Mouse (Mus musculus) heart, postnatal 14 days (tissue): ENCODE results near the gene Olfr656. TPM values are rescaled to one million over a fixed set of nuclear protein-coding genes. Genes with fewer than 3 reads are reported as not detected.

ENCODE experiments used
- DNase-seq, 2 experiments: peaks; one replicate each; pipeline ENCODE4 v3.0.0; 2021 to 2022
- intact Hi-C: fragments of 180-260 bp; cut with DNase I; formaldehyde crosslinking; loops from one replicate; pipeline ENCODE4 v1.15.1; 2025
- long read RNA-seq, 2 experiments: library from polyadenylated mRNA; stranded (forward); transcript quantifications; one replicate each; pipeline ENCODE4 v2.0.0; 2021
- total RNA-seq, 2 experiments: library from RNA; stranded (reverse); gene quantifications; 2 replicates each; pipeline ENCODE4 v1.2.3; 2021

The Olfr656 gene
- total RNA-seq: not detected
- long read RNA-seq, experiment 1: 0 reads
- long read RNA-seq, experiment 2: 0 reads

GRCm38 (mm10) chr7:104613655-104614054 is at the start of gene Olfr656:
Gene Olfr656, plus strand, starts transcription at chr7:104613955.
- intact Hi-C loops: no loop called here

DNA sequence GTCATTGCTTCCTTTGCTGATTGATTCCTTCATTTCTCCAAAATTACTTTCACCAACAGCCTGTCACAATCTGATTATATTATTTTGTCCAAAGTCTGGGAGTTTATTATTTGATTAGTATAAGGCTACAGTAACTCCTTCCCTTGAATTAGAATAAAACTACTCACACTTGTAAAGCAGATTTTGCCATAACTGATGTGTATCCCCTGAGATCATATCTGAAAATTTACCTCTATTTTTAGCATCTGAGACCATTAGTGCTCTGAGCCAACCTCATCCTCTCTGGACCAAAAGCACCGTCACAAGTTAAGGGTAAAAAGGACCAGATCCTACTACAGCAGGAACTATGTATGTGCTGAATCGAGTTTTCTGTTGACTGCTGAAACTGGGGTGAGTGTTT is 36.7 kb upstream of the Olfr656 start, which contains the start of gene Olfr653:
Gene Olfr653, plus strand, starts transcription at position 301 of the 400 bp plus-strand sequence.
- no peak for DNase-seq
- intact Hi-C loops: no loop called here

More at GRCm38 (mm10) chr7:104613655-104614054, at the start of gene Olfr656:
- no peak for DNase-seq

DNA sequence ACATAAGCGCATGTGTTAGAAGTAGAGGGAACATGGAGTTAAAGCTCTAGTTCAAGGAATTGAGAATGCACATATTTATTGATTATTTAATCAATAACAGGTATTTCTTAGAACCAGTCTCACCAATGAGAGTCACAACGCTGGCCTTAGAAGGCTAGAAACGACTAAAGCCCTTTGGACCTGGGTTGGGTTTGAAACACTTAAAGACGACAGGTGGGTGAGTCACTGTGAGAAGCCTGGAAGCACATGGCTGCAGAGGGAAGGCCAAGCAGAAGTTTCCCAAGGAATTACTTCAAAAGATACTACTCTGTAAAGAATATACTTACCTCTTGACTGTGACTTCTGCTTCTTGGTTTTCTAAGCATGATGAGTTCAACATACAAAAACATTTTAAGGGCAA is 32.9 kb upstream of the Olfr656 start:
- no peak for DNase-seq
- intact Hi-C loops: no loop called here

DNA sequence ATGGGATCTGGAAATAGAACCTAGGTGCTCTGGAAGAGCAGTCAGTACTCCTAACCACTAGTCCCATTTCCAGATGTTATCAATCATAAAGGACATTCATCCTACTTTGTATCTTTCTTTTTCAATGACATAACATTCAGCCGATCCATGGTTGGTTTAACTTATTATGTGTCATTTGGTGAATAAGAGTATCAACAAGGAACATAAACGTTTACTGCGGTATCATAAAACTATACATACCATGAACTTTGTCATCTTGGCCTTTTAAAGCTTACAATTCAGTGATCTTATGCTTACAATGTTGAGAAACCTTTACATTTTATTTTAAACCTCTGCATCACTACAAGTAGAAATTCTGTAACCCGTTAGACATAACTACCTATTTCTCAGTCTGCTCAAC is 32.3 kb upstream of the Olfr656 start:
- intact Hi-C loops: no loop called here
- no peak for DNase-seq

DNA sequence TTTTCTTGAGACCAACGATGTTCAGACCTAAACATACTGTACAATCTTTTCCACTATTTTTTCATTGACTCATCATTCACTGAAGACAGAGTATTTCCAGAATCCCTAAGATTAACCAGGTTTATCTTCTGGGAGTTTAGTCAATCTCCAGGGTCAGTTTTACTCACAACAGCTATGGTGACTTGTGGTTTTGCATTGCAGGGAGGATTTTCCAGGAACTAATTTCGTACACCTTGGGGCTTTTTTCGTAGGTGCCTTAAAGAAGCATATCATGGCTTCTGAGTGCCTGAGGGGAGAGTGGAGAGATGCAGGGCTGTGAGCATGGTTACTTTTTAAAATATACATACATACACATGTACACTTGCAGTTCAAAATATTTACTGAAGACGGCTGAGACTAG is 27.0 kb upstream of the Olfr656 start, which contains the start of gene Olfr654:
Gene Olfr654, plus strand, starts transcription at position 301 of the 400 bp plus-strand sequence.
- DNase-seq: no peak

GRCm38 (mm10) chr7:104588274-104588673 is 25.5 kb upstream of the Olfr656 start:
- intact Hi-C loops: no loop called here
- no peak for DNase-seq

More for the DNA sequence above, 27.0 kb upstream of the Olfr656 start, which contains the start of gene Olfr654:
- intact Hi-C loops: no loop called here

DNA sequence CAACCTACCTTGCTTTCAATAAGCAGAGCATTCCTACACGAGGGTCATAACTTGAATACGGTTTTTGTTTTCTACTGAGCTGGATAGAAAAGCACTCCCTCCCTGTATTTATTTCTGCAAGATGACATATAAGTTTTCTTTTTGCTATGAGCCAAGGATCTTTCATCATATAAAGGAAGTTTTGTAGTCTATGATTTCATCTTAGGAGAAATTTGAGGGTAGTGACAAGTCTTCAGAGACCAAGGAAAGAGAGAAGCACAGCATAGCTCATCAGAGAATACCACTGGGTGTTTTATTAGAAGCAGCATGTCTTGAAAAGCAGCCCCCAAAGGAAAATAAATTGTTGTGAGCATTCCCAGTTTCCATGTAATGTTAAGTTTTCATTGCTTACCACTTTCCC is 12.1 kb upstream of the Olfr656 start, which contains the start of gene Olfr655:
Gene Olfr655, minus strand, starts transcription at position 101 of the 400 bp plus-strand sequence.
- intact Hi-C loops: loop anchor here (5.0 kb wide), 1 partner anchor 399 kb away; no protein-coding TSS in a partner anchor
- no peak for DNase-seq

DNA sequence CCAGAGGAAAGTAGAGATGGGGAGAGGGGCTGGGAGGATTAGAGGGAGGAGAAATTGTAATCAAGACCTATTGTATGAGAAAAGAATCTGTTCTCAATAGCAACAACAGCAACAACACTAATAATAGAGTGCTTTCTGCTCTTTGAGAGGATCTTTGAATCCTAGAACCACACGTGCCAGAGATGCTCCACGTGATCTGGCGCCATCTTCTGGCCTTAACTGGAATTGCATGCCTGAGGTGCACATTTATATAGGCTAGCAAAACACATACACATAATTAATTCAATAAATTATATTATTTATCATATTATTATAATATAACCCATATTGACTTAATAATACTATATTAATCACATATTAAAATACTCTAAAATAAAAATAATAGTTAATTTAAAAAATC is 10.6 kb upstream of the Olfr656 start:
- intact Hi-C loops: loop anchor here (5.0 kb wide), 1 partner anchor 401 kb away; no protein-coding TSS in a partner anchor
- DNase-seq: peak; percentile 9 to 50

DNA sequence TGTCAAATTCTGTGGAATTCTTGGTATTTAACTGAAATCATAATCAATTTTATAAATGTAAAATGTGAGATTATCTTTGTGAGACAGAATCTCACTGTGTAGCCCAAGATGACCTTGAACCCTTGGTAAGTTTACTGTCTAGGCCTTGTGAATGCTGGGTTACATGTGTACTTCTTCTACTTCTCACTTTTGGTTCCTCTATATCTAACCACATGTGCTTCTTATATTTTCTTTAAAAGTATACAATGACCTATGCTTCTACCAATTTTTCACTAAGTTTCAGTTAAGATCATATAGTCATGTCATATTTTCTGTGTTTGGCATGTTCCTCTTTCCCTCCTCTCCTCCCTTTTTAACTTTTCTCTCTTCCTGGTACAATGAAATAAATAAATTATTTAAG is 9.0 kb upstream of the Olfr656 start:
- no peak for DNase-seq
- intact Hi-C loops: loop anchor here (5.0 kb wide), 1 partner anchor 402 kb away; no protein-coding TSS in a partner anchor

- DNase-seq: no peak
- intact Hi-C loops: no loop called here
These were observed 10.7 kb downstream of the Olfr656 start, which contains the start of gene Olfr657 for GRCm38 (mm10) chr7:104624494-104624893. Gene Olfr657, plus strand, starts transcription at chr7:104624794.

- peak; percentile 18 for DNase-seq
- intact Hi-C loops: no loop called here
These were observed 33.2 kb downstream of the Olfr656 start, which contains the start of gene Olfr658 for GRCm38 (mm10) chr7:104646841-104647482. Gene Olfr658, minus strand, starts transcription at chr7:104647305.

- intact Hi-C loops: no loop called here
- no peak for DNase-seq
These were observed 52.7 kb downstream of the Olfr656 start, which contains the start of gene Olfr659 for GRCm38 (mm10) chr7:104666453-104666852. Gene Olfr659, plus strand, starts transcription at chr7:104666753.

Other genes starting within 250 kb of the Olfr656 start
- not detected for gene Trim30b, start 244.1 kb upstream of the Olfr656 start, total RNA-seq
- gene Trim30c, start 213.1 kb upstream of the Olfr656 start, total RNA-seq: under 1 TPM; 0.12 to 0.17 TPM
- 1 to 10 TPM; 2.7 to 3.1 TPM for gene Trim30a, start 148.8 kb upstream of the Olfr656 start, total RNA-seq
- gene Trim30d, start 106.1 kb upstream of the Olfr656 start, total RNA-seq: 1 to 10 TPM in 1 of 2 experiments, under 1 TPM in 1; 0.45 to 1.2 TPM
- gene Olfr651, start 63.8 kb upstream of the Olfr656 start, total RNA-seq: not detected
- gene Olfr652, start 53.1 kb upstream of the Olfr656 start, total RNA-seq: not detected
- gene Olfr653, start 36.6 kb upstream of the Olfr656 start, total RNA-seq: not detected
- not detected for gene Olfr654, start 26.9 kb upstream of the Olfr656 start, total RNA-seq
- gene Olfr655, start 12.2 kb upstream of the Olfr656 start, total RNA-seq: not detected
- not detected for gene Olfr657, start 10.8 kb downstream of the Olfr656 start, total RNA-seq
- gene Olfr658, start 33.4 kb downstream of the Olfr656 start, total RNA-seq: not detected
- gene Olfr659, start 52.8 kb downstream of the Olfr656 start, total RNA-seq: not detected
- not detected for gene Olfr661, start 72.5 kb downstream of the Olfr656 start, total RNA-seq
- gene Usp17le, start 163.5 kb downstream of the Olfr656 start, total RNA-seq: not detected
- gene Usp17lb, start 228.6 kb downstream of the Olfr656 start, total RNA-seq: not detected
- not detected for gene Usp17la, start 243.1 kb downstream of the Olfr656 start, total RNA-seq